Mouse (Mus musculus): Measurements from ENCODE around the gene Ide. TPM values are rescaled to one million over a fixed set of nuclear protein-coding genes. Genes with fewer than 3 reads are reported as not detected.

The Ide gene
- polyA plus RNA-seq, 1 experiment from 2014 or later = 34.2 TPM

DNA sequence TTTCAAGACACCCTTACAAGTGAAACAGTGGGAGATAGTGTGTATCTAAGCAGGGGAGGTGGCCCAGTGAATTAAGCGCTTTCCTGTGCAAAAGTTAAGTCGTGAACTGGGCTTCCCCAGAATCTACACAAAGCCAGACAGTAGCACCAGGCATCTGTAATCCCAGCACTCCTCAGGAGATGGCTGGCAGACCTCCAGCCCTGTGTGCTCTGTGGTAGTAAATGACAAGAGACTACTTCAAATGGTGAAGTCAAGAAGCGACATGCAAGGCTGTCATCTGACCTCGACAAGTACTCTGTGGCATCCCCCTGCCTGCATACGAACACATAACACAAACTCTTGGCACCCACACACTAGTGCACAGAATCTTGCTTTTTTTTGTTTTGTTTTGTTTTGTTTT is 10.4 kb downstream of the Ide start:
- H3K4me2 ChIP-seq (replicated peaks) = no peak overlapping the region
- no peak overlapping the region for H3K27ac ChIP-seq
- no peak overlapping the region for H3K4me3 ChIP-seq (replicated peaks)
- ATAC-seq = no peak
- WGBS = 83% methylated on average over 5 of the region's 5 CpGs
- no peaks in the 10 kb centered on the region for H3K9me3 ChIP-seq
- no peak overlapping the region for H3K9ac ChIP-seq (replicated peaks)
- no peaks in the 10 kb centered on the region for H3K27me3 ChIP-seq
- peaks cover 24% of the 10 kb centered on the region for H3K36me3 ChIP-seq
- H3K4me1 ChIP-seq (replicated peaks) = no peaks in the 10 kb centered on the region

DNA sequence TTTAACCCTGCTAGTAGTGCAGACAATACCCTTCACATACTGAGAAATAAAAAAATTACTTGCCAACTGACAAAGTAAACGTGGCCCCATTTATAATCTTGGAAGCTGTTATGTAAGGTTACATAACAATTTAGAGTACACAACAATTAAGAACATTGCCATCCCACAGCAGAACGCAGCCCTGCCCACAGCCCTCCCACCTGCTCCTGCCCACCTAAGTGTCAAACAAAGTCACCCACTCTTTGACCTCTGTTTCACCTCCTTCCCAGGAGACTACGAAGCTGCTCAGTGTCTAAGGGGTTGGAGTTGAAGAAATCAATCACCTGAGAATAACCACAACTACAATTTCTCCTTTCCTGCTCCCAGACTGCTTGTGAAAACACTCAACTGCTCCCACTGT is 14.1 kb downstream of the Ide start:
- Histone ChIP-seq H3K36me3 (peaks cover 19% of the 10 kb centered on the region), H3K27ac (no peak overlapping the region), H3K4me1 (replicated peaks) (no peaks in the 10 kb centered on the region), H3K4me2 (replicated peaks) (no peak overlapping the region), H3K9me3 (no peaks in the 10 kb centered on the region), H3K27me3 (no peaks in the 10 kb centered on the region), H3K9ac (replicated peaks) (no peak overlapping the region), H3K4me3 (replicated peaks) (no peak overlapping the region)
- ATAC-seq = no peak
- WGBS = 90% methylated on average over 3 of the region's 3 CpGs

DNA sequence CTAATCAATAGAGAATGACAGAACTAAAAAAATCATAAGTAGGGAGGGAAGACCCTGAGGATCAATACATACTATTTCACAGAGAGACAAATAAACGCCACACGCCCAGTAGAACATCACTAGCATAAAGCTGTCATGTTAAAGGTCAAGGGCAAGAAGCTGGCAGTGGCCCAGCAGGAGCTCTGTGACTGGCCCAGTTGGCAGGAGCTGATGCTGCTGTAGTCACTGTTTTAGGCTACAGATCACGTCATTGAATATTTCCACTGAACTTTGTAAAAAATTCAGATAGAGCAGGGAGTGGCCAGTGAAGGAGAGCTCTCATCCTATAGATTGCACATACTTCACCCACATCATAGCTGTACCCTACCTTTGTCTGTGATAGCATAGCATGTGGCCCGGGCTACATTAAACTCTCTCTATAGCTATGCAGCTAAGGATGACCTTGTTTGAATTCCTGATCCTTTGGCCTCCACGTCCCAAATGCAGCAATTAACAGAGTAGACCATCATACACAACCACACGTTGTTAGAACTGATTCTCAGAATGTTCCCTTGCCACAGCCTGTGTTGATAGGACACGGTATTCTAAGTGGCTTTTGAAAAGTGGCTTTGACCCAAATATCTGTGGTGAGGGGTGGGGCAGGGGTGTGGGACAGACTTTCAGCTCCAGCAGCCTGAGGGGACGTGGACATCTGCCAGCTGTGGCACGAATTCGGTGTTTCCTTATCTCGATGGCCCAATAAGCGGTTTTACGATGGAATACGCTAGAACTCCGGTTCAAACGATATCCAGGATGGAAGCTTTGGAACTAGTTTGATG is 16.6 kb downstream of the Ide start:
- no peak overlapping the region for H3K4me2 ChIP-seq (replicated peaks)
- H3K4me1 ChIP-seq (replicated peaks) = no peaks in the 10 kb centered on the region
- no peak overlapping the region for H3K4me3 ChIP-seq (replicated peaks)
- no peak overlapping the region for H3K9ac ChIP-seq (replicated peaks)
- no peak for ATAC-seq
- H3K36me3 ChIP-seq = peaks cover 16% of the 10 kb centered on the region
- WGBS = 92% methylated on average over 16 of the region's 16 CpGs
- no peaks in the 10 kb centered on the region for H3K9me3 ChIP-seq
- no peak overlapping the region for H3K27ac ChIP-seq
- H3K27me3 ChIP-seq = no peaks in the 10 kb centered on the region

DNA sequence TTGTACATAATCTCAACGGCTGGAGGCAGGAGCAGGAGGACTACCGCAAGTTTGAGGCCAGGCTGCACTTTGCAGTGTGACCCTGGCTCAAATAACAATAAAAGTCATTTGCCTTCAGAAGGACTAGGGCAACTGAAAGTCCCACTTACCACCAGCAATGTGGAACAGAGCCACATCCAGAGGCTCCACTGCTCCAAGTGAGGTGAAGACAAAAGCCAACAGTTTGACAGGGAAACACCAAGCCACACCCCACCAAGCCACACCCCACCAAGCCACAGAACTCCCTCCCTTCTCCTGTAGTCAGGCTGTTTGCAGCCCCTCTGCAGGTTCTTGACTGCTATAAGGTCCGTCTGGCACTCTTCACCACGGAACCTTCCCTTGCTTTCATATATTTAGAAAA is 20.3 kb downstream of the Ide start:
- Histone ChIP-seq H3K9ac (replicated peaks) (no peak overlapping the region), H3K27ac (no peak overlapping the region), H3K27me3 (no peaks in the 10 kb centered on the region), H3K4me3 (replicated peaks) (no peak overlapping the region), H3K9me3 (no peaks in the 10 kb centered on the region), H3K4me2 (replicated peaks) (no peak overlapping the region), H3K4me1 (replicated peaks) (no peaks in the 10 kb centered on the region), H3K36me3 (peaks cover 24% of the 10 kb centered on the region)
- 86% methylated on average over 4 of the region's 4 CpGs for WGBS
- no peak for ATAC-seq

DNA sequence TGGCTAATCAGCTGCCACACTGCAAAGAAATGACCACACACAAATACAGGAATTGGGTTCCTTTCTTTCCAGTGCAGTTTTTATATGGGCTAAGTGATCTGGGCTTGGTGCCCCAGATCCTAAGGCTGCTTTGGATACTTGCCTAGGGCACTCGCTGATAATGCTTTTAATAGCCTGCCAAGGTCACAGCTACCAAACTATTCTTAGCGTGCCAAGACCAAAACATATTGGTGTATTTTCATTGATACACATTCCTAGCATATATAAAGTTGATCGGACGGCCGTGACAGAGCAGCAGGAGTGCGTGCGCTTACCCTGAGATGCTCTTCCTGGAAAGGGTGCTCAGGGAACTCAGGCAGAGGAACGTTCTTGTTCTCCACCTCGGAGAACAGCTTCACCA is 22.6 kb downstream of the Ide start:
- no peaks in the 10 kb centered on the region for H3K9me3 ChIP-seq
- no peak for ATAC-seq
- no peak overlapping the region for H3K4me3 ChIP-seq (replicated peaks)
- H3K4me2 ChIP-seq (replicated peaks) = no peak overlapping the region
- H3K36me3 ChIP-seq = peaks cover 37% of the 10 kb centered on the region
- no peak overlapping the region for H3K27ac ChIP-seq
- no peaks in the 10 kb centered on the region for H3K27me3 ChIP-seq
- no peaks in the 10 kb centered on the region for H3K4me1 ChIP-seq (replicated peaks)
- H3K9ac ChIP-seq (replicated peaks) = no peak overlapping the region
- WGBS = 91% methylated on average over 9 of the region's 9 CpGs

DNA sequence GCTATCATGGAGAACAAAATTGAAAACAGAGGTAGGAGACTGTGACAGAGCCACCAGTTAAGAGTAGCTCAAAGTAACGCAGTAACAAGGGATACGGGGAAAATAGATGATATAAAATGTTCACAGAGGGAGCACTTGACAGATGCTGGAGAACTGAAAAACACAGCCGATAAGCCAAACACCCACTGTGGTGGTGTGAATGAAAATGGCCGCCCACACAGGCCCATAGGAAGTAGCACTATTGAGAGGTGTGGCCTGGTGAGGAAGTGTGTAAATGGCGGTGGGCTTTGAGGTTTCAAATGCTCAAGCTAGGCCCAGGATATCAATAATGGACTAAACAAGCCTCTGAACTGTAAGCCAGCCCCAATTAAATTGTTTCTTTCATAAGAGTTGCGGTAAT is 26.2 kb downstream of the Ide start:
- no peak for ATAC-seq
- no peak overlapping the region for H3K9ac ChIP-seq (replicated peaks)
- no peaks in the 10 kb centered on the region for H3K27me3 ChIP-seq
- peaks cover 39% of the 10 kb centered on the region for H3K36me3 ChIP-seq
- H3K27ac ChIP-seq = no peak overlapping the region
- H3K4me2 ChIP-seq (replicated peaks) = no peak overlapping the region
- no peaks in the 10 kb centered on the region for H3K9me3 ChIP-seq
- WGBS = 91% methylated on average over 6 of the region's 6 CpGs
- no peak overlapping the region for H3K4me3 ChIP-seq (replicated peaks)
- H3K4me1 ChIP-seq (replicated peaks) = no peaks in the 10 kb centered on the region

DNA sequence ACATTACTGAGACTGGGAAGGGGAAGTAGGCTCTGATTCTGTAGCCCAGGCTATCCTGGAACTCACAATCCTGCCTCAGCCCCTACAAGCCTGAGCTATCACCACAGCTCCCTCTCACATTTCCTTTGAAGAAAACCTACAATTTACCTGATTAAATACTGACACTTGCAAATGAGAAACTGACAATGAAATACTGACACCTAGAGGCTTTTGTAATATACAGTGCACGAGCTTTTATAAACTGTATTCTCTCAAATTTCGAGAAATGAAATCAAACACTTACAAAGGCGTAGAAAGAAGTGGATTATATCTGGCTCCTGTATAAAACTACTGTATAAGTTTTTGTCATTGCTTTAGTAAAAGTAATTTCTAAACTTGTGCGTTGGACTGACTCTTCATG is 27.5 kb downstream of the Ide start:
- no peaks in the 10 kb centered on the region for H3K27me3 ChIP-seq

DNA sequence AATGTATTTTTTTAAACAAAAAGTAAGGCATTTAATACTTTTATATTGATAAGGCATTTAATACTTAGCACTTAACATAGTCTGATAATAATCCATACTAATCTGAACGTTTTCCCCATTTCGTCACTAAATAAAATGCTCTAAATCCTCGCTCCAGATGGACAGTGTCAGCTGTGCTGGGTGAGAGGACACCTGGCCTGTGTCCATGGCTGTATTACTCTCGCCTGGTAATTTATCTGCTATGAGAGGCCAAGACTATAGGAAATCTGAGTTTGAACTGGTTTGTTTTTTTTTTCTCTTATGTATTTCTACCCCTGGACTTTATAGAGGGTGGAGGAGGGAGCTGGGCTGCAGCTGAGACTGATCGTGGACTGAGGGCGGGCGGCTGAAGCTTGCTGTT is 28.7 kb downstream of the Ide start:
- Histone ChIP-seq H3K4me2 (replicated peaks) (no peak overlapping the region), H3K4me3 (replicated peaks) (no peak overlapping the region), H3K9me3 (no peaks in the 10 kb centered on the region), H3K9ac (replicated peaks) (no peak overlapping the region), H3K4me1 (replicated peaks) (no peaks in the 10 kb centered on the region), H3K27me3 (no peaks in the 10 kb centered on the region), H3K27ac (no peak overlapping the region), H3K36me3 (peaks cover 25% of the 10 kb centered on the region)
- WGBS = 91% methylated on average over 7 of the region's 7 CpGs
- ATAC-seq = no peak

More for the DNA sequence above, 27.5 kb downstream of the Ide start:
- H3K27ac ChIP-seq = no peak overlapping the region
- H3K9me3 ChIP-seq = no peaks in the 10 kb centered on the region
- 86% methylated on average over 4 of the region's 4 CpGs for WGBS
- H3K4me2 ChIP-seq (replicated peaks) = no peak overlapping the region
- no peaks in the 10 kb centered on the region for H3K4me1 ChIP-seq (replicated peaks)
- H3K36me3 ChIP-seq = peaks cover 33% of the 10 kb centered on the region
- H3K4me3 ChIP-seq (replicated peaks) = no peak overlapping the region
- no peak overlapping the region for H3K9ac ChIP-seq (replicated peaks)
- ATAC-seq = no peak

DNA sequence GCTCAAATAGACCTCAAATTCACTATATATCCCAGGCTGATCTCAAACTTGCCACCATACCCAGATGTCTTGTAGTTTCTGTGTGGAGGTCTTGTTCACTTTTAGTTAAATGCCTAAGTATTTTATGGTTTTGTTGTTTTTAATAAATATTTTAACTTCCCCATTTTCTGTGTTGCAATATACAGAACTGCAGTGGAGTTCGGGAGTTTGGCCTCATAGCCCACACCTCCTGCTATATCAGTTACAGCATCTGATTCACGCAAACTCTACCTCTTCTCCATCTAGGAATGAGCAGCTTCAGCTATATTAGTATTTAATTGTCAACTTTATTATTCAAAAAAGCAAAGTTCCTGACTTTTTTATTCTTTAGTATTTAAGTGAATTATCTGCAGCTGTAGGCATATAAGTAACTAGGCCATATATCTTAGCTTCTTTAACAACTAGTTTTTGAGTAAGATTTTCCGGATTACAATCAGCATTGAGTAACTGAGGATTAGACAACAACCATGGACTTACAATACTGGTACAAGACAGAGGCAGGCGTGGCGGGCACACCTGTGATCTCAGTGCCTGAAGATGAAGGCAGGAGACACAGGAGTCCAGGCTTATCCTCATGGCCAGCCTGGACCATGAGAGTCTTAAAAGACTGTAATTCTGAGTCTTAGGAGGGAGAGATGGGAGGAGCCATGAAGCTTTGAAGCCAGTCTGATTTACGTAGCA is 29.7 kb downstream of the Ide start:
- no peak overlapping the region for H3K27ac ChIP-seq
- no peaks in the 10 kb centered on the region for H3K9me3 ChIP-seq
- no peak overlapping the region for H3K9ac ChIP-seq (replicated peaks)
- no peak overlapping the region for H3K4me2 ChIP-seq (replicated peaks)
- H3K4me3 ChIP-seq (replicated peaks) = no peak overlapping the region
- H3K4me1 ChIP-seq (replicated peaks) = no peaks in the 10 kb centered on the region
- H3K36me3 ChIP-seq = peaks cover 27% of the 10 kb centered on the region
- ATAC-seq = no peak
- H3K27me3 ChIP-seq = no peaks in the 10 kb centered on the region
- WGBS = 91% methylated on average over 6 of the region's 6 CpGs

DNA sequence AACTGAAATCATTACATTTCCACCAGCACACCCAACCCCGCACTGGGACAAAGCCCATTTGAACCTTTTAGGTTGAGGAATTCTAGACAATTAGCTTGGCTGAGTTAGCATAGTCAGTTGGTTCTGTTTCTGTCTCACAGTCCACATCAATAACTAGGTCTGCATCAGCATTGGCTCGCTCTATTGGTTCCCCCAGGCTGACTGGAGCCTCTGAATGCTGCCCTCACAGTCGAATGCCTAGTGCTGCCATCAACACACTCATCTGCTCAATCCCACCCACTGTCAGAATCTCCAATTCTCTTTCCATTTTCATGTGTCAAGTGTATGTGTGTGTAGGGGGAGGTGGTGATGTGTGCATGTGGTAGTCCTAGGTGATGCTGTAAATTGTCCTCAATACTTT is 31.5 kb downstream of the Ide start:
- ATAC-seq = no peak
- H3K4me2 ChIP-seq (replicated peaks) = no peak overlapping the region
- no peaks in the 10 kb centered on the region for H3K27me3 ChIP-seq
- H3K4me3 ChIP-seq (replicated peaks) = no peak overlapping the region
- no peak overlapping the region for H3K9ac ChIP-seq (replicated peaks)
- no peaks in the 10 kb centered on the region for H3K4me1 ChIP-seq (replicated peaks)
- WGBS = 92% methylated on average over 3 of the region's 3 CpGs
- H3K27ac ChIP-seq = no peak overlapping the region
- no peaks in the 10 kb centered on the region for H3K9me3 ChIP-seq
- peaks cover 20% of the 10 kb centered on the region for H3K36me3 ChIP-seq

DNA sequence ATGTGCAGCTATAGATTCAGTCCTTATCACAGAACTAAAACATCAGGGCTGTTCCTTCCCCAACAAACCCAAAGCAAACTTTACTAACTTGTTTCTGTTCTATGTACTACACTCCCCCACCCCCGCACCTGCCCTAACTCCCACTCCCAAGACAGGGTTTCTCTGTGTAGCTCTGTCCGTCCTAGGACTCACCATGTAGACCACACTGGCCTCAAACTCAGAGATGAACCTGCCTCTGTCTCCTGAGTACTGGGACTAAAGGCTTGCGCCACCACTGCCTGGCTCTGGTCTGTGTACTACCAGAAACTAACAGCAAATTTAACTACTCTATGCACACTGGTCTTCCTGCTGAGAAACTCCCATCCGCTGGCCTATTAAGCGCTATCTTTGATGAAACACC is 32.8 kb downstream of the Ide start:
- no peak for ATAC-seq
- Histone ChIP-seq H3K27me3 (no peaks in the 10 kb centered on the region), H3K9me3 (no peaks in the 10 kb centered on the region), H3K4me1 (replicated peaks) (no peaks in the 10 kb centered on the region), H3K36me3 (peaks cover 13% of the 10 kb centered on the region), H3K4me3 (replicated peaks) (no peak overlapping the region), H3K9ac (replicated peaks) (no peak overlapping the region), H3K4me2 (replicated peaks) (no peak overlapping the region), H3K27ac (no peak overlapping the region)
- 92% methylated on average over 5 of the region's 5 CpGs for WGBS

DNA sequence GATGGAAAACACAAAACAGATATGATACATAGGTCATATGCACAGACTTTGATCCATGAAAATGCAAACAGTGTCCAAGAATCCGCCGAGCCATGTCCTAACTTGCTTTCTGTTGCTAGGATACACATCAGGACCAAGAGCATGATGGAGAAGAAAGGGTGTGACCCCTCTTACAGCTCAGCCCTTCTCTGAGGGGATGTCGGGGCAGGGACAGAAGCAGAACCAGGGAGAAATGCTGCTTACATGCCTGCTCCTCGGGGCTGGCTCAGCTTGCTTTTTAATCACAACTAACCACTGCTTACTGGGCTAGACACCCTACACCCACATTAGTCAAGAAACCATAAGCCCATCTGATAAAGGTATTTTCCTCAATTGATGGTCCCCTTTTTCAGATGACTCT is 33.6 kb downstream of the Ide start:
- Histone ChIP-seq H3K4me2 (replicated peaks) (no peak overlapping the region), H3K4me1 (replicated peaks) (no peaks in the 10 kb centered on the region), H3K9ac (replicated peaks) (no peak overlapping the region), H3K9me3 (no peaks in the 10 kb centered on the region), H3K27me3 (no peaks in the 10 kb centered on the region), H3K4me3 (replicated peaks) (no peak overlapping the region), H3K27ac (no peak overlapping the region), H3K36me3 (peaks cover 9% of the 10 kb centered on the region; the same call in 1 of the 2 replicates)
- 52% methylated on average over 4 of the region's 4 CpGs for WGBS
- no peak for ATAC-seq

All from midbrain, embryonic 13.5 days (tissue).